Mouse (Mus musculus): ENCODE data around the gene Kmt5b.

DNA sequence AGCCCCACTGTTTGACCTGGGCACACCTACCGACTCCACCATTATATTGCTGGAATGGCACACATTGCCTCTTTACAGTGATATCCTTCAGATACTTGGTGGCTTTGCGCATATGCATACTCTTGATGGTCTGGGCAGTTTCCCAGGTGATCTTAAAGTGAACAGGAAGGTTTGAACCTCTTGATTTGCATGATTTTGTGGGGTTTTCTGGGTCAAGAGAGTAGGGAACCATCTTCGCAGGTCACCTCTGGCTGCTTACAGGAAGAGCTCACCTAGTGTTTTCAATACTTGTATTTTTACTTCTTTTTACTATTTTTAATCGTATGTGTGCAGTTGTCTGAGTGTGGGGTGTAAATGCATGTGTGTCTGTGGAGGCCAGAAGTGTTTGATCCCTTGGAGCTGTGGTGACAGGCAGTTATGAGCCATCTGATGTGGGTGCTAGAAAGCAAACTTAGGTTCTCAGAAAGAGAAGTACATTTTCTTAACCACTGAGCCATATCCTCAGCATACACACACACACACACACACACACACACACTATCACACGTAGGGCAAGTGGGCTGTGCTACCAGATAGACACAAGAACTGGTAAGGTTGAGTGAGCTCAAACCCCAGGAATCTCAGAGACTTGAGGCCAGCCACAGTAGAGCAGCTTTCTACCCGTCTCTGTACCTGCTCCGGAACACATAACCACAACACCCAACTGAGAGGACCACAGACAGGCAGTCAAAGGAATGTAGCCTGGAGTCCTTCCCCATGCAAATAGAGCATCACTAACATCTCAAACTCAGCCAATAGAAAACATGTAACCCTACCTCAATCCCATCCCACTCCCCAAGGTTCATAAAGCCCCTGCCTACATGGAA is 36.2 kb upstream of the Kmt5b start:
- TF ChIP-seq ZC3H11A (IDR thresholded peaks at IDR 0.05; ENCODE audit: borderline replicate concordance, low read depth, low read length): no peak
- TF ChIP-seq ZNF384 (IDR thresholded peaks at IDR 0.05; ENCODE audit: low read depth, low read length): no peak
- TF ChIP-seq HCFC1 (IDR thresholded peaks at IDR 0.05; ENCODE audit: borderline replicate concordance, insufficient read depth, low read length): no peak
- TF ChIP-seq MAFK (IDR thresholded peaks at IDR 0.05; ENCODE audit: insufficient read depth, low read depth, low read length): no peak
